Mouse (Mus musculus): Measurements from ENCODE around the gene B4galnt3.

Gene B4galnt3

DNA sequence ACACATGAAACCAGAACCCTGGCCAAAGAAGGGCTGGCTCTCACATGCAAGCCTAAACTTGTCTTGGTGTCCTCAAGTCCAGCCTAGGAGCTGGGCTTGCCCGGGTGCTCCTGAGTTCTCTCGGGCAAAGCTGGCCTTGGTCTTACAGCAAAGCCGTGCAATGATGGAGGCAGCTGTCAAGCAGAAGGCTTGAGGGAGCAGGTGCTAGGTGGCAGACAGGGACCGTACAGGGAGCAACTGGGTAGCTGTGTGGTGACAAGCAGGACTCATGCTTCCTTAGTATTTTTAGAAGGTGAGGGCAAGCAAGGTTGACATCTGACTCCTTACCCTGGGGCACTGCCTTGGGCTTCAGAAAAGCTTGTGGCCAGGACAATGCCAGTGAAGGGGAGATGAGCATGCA is 110.6 kb downstream of the B4galnt3 start:
- DNase-seq = no peak

DNA sequence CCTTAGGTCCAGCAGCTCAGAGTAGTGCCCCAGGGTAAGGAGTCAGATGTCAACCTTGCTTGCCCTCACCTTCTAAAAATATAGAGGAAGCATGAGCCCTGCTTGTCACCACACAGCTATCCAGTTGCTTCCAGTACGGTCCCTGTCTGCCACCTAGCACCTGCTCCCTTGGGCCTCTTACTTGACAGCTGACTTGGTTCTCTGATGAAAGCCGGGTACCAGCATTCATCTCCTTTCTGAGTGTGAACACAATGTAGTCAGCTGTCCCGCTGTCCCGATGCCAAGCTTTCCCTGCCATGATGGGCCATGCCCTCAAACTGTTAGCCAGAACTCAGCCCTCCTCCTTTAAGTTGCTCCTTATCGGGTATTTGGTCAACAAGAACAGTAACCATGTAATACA is 112.2 kb downstream of the B4galnt3 start:
- DNase-seq = no peak

DNA sequence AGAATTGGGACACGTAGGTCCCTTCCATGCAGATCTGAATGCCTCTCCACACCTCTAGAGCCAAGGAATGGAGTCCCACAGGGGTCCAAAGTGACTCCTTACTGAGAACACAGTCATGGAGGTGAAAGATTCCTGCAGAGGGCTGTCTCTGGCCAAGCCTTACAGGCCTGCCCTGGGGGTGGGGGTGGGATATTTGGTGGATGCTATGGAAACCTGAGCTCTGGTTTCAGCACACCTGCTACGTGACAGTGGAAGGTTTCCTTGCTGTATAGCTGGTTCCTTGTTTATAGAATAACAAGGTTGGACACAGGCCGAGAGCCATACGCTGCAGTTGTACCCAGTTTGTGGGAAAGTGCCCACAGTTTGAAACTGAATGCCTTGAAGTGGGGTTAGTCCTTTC is 113.9 kb downstream of the B4galnt3 start:
- no peak for DNase-seq

DNA sequence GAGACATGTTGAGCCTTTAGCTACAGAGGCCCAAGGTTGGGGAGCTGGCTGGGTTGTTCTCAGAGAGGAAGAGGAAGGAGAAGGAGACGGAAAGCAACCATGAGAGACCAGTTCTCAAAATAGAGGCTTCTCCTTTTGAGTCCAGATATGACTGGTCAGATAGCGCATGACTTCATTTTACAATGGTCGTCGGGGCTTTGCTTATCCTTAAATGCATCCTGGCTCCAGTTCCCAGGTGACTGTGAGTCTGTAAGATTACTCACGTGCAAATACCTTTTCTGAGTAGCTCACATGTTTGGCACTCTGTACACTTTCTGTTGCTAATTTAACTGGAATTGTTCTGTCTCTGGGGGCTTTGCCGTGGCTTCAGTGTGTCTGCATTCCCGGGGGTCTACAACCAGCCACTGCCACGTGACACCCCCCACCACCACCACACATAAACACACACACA is 114.6 kb downstream of the B4galnt3 start:
- DNase-seq = no peak

DNA sequence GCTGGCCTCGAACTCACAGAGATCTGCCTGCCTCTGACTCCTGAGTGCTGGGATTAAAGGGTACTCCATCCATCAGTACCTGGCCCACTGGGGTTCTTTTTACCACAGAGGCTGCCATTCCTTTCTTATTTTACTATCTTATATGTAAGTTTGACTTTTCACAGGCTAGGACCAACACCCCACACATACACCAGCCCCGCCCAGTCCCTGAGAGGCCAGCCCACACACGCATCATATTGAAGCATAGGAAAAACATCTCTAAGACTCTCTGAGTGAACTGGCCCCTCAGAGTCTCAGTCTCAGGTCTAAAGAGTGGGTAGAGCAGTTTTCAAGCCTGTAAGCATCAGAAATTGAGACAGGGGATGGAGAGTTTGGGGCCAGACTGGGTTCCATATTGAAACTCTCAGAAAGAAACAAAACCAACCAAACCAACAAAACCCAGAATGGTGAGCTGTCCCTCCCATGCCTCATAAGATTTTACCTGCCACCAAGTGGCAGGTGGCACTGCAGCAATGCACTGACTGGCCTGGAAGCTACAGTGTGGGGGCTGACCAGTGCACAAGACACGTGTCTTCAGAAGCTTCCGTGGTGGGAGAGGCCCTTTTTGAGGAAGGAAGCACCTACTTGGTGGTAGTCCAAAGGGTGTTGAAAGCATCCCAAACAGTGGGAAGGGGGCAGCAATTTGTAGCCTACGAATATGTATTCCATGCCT is 115.2 kb downstream of the B4galnt3 start:
- DNase-seq = no peak

DNA sequence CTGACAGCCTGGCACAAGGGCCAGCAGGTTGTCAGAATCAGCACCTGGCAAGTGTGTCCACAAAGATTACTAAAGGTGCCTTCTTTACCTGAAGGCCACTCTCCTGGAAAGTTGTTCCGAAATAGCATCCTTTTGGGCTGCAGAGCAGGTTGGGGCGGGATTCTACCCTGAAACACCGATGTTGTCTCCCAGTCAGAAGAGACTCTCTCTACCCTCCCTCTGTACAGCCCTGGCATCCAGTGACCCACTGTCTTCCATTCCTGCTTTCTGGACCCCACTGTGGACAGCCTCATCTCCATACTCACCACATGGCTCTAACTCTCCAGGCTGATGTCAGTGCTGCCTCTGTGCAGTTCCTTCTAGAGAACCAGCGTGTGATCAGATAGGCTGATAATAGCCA is 118.7 kb downstream of the B4galnt3 start:
- DNase-seq = no peak

DNA sequence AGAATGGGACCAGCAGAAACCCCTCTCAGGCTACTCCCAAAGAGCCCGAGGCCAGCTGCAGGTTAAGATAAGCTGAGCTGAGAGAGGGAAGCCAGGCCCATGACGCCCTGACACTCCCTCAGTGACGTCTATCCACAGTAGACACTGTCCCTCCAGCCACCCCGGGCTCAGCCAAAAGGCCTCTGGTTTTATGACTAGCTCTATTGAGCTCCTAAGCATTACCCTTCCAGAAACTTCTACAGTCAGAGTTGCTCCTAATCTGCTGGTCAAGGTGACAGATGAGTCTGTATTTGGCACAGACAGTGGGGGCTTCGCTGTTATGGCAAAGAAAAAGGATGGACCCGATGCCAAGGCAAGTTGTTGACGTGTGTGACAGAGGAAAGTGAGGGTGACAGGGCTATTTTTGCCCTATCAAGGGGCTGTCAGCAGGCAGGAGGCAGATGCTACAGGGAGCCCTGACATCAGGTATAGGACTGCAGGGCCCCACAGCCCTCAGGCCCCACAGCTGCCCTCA is 119.7 kb downstream of the B4galnt3 start:
- DNase-seq = no peak

DNA sequence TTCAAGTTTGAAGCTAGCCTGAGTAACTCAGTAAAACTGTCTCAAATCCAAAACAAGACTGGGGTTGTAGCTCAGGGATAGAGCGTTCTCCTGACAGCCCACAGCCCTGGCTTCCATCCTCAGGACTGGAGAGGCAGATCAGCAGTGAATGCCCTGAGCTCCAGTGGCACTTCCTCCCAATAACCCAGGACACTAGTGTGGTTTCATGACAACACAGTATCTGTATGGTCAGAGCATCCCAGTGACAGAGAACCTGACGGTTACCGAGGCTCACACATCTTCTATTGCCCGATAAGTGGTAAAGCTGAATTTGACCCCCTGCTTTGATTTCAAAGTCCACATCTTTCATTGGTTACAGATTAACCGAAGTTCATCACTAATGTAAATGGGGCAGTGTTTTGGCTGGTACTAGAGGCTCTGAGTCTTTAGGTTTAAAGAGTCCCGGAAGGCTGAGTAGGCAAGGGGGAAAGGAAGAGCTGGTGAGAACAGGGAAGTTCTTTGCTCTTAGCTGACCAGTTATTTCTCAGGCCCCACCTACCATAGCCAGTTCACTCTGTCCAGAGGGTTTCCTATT is 120.2 kb downstream of the B4galnt3 start:
- DNase-seq = peak; percentile 55

DNA sequence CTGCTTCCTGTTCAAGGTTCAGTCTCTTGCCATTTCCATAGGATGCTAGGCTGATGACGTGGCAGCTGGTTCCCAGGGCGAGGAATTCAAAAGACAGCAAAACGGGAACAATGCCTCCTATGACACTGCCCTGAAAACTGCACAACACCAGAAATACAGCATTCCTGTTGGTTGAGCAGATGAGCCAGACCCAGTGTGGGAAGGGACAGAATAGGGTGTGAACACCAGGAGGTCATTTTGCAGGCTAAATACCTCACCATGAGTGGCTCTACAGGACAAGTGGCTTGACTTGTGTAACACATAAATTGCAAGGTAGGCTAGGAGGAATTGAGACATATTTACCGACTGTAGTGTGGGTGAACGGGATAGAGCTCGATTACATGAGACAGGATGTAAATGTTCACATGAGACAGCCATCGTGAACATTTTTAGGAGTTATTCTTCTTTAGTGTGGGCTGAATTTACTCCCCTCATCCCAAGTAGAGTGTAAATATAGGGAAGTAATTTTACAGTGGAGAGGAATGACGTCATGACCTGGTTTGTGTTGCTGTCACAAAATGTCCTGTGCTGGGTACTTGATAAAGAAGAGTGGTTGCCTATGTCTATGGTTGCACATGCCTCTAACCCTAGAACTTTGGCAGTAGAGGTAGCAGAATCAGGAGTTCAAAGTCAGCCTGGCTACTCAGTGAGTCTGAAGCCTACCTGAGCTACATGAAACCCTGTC is 121.9 kb downstream of the B4galnt3 start:
- DNase-seq = no peak

DNA sequence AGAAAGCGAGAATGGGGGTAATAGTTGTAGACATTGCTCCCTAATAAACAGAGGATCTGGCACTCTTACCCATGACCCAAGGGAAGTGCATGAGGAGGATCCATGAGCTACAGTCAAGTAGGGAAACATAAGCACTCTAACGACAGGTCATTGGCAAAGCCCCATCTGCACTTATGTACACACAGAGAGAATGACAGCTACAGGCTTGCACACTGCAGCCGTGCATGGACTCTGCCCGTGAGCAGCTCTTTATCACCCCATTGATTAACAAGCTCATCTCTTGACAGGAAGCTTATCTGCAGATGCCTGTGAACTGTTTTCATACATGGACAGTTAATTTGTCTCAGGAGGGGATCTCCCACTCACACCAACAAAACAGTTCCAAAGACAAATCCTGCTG is 126.8 kb downstream of the B4galnt3 start:
- DNase-seq = no peak

DNA sequence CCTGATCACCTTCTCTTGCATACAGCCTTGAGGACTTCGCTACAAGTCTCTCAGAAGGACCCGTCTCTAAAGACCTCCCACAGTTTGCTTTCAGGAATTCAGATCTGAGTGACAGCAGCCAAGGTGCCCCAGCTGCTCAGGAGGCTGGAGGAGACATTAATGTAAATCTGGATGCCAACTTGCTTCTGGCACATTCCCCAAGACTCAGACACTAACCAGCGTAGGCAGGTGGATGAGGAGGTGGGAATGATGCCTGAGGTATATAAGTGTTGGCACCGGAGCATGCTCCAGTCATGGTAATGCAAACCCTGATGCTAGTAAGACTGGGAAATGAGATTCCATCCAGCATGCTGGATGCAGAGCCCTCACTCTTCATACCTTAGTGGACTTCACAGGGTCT is 129.6 kb downstream of the B4galnt3 start:
- no peak for DNase-seq

DNA sequence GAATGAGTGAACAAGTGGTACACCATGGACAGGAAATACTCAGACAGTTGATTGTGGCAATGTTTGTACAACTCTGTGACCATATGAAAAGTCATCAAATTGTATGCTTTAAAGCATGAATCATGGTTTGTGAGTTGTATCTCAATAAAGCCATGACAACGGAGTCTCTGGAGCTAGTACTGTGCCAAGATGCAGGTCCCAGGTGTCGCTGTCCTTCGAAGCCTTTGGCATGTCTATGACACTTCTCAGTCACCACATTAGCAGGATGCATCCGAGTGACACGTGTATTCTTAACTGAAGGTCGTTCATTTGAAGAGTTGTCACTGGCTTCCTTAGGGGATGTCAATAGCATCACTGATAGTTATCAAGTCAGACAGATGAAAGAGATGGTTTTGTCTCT is 131.4 kb downstream of the B4galnt3 start:
- no peak for DNase-seq

DNA sequence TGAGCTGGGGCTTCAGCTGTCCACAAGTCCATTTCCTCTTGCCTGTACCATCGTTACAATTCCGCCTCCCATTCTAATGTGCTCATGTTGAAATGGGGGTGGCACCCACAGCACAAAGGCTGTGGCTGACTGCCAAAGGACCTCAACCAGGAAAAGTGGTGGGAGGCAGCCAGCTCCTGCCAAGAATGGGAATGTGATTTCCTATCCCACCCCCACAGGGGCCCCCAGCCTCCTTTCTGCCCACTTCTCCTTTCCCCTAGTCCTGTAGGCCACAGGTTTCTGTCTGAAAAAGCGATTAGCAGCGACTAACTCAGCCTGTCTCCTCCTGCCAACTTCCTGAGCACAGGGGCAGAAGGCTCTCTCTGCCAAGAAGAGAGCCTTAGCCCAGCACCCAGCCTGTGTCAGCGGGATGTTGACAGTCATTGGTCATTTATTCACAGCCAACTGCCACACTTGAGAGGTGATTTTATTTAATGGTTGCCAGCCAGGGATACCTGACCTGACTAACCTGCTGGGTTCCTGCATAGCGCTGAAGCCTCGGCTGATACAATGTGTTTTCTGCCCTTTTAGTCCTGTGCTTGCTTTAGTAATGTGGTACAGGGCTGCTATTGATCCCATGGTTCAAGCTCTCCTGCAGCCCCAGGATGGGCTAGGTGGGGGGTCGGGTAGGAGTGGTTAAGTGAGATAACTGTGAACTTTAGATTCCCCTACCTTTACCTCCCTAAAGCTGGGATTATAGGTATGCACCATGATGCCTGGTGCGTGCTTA is 135.0 kb downstream of the B4galnt3 start:
- DNase-seq = peak; percentile 72

DNA sequence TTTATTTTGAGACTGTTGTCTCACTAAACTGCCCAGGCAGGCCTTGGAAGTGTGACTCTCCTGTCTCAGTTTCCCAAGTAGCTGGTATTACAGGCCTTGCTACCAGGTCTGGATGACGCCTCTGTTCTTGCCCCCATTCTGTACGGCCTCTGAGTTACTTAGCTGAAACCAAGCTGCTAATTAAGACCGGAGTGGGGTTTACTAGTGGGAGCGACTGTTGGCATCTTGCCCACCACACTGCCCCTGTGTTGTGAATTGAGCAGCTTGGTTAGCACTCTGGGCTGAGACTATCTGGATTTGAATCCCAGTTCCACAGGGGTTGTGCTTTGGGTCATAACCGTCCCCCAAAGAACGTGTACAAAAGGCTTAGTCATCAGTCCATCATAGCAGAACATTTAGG is 136.9 kb downstream of the B4galnt3 start:
- no peak for DNase-seq

DNA sequence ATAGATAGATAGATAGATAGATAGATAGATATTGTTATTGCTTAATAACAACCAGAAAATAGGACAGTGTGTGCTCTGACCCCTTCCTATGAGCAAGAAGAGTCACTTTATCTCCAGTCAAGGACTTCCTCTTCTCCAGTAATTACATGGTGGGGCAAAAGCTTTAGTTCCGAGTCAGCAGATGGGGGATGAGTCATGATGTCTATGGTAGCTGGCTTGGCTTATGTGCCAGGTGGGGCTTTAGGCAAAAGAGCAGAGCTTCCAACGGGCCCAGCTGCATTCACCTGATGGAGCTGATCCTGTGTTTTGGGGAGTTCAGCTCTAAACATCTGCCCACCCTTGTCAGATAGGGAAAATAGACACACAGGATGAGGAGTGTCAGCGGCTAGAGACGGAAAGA is 138.8 kb downstream of the B4galnt3 start:
- no peak for DNase-seq

DNA sequence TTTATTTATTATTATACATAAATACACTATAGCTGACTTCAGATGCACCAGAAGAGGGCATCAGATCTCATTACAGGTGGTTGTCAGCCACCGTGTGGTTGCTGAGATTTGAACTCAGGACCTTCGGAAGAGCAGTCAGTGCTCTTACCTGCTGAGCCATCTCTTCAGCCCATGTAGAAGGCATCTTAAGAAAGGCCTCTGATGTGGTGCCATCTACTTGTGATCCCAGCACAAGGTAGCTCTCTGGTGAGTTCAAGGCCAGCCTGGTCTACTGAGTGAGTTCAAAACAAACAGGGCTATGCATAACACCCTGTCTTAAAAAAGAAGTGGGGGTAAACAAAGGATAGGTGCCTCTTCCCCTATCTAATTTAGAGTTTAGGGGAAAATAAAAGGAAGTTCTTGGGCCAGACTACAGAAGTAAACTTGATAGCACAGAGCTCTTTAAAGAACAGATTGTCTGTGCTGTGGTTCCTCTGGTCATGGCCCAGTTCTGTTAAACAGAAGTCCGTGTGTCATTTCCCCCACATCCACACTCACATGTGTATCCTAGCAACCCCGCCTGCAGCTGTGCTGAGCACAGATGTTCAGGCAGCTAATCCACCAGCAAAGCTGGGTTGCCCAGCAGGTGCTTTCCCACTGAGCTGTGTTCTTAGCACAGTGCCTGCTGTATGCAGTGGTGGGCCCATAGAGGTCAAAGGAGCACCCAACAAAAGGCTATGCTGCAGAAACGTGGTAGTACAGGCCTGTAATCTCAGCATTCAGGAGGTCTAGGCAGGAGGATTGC is 139.6 kb downstream of the B4galnt3 start:
- DNase-seq = no peak
